Mouse (Mus musculus): Measurements from ENCODE around the gene Echdc1. TPM values are rescaled to one million over a fixed set of nuclear protein-coding genes. Genes with fewer than 3 reads are reported as not detected.

Echdc1 gene
- total and polyA plus RNA-seq, 3 experiments: 19.3 to 60.5 (median 39.0) TPM

- Histone ChIP-seq H3K4me3 (replicated peaks in 1 of 3; ENCODE audit: low read depth in 2 of 3, low read length in 2 of 3, poor library complexity in 1 of 3) (no peak overlapping the region), H3K4me1 (ENCODE audit: control insufficient read depth in 1 of 2, insufficient read depth in 2 of 2) (no peaks in the 10 kb centered on the region), H3K27ac (ENCODE audit: insufficient read depth, low read depth) (no peak overlapping the region), H3K9ac (ENCODE audit: insufficient read depth, low read depth) (no peak overlapping the region), H3K4me2 (ENCODE audit: insufficient read depth, low read depth, poor library complexity, severe bottlenecking) (no peak overlapping the region), H3K27me3 (replicated peaks) (no peaks in the 10 kb centered on the region), H3K36me3 (replicated peaks in 1 of 2; ENCODE audit: control insufficient read depth in 1 of 2, insufficient read depth in 1 of 2, low read length in 1 of 2) (peaks cover 3 to 19% of the 10 kb centered on the region in 2 experiments), H3K9me3 (replicated peaks; ENCODE audit: low read length) (no peaks in the 10 kb centered on the region), H3K79me2 (replicated peaks; ENCODE audit: control insufficient read depth, extremely low read depth, insufficient read depth, poor library complexity, severe bottlenecking) (no peaks in the 10 kb centered on the region)
- TF ChIP-seq EP300 (IDR thresholded peaks at IDR 0.05; ENCODE audit: low read length) (no peak), BHLHE40 (IDR thresholded peaks at IDR 0.05; ENCODE audit: low read depth, low read length) (no peak), MYC (IDR thresholded peaks at IDR 0.05; ENCODE audit: low read depth, low read length) (no peak), SMC3 (IDR thresholded peaks at IDR 0.05; ENCODE audit: low read depth, low read length) (no peak), POLR2AphosphoS2 (IDR thresholded peaks at IDR 0.05; ENCODE audit: low read depth, low read length) (no peak), MAX (IDR thresholded peaks at IDR 0.05; ENCODE audit: low read length) (no peak), JUND (conservative IDR thresholded peaks at IDR 0.05; ENCODE audit: low read depth, low read length) (no peak), NRF1 (IDR thresholded peaks at IDR 0.05; ENCODE audit: low read depth, low read length) (no peak), USF1 (IDR thresholded peaks at IDR 0.05; ENCODE audit: low read depth, low read length) (no peak), MAFK (IDR thresholded peaks at IDR 0.05; ENCODE audit: insufficient replicate concordance, low read length) (no peak), POLR2A (IDR thresholded peaks at IDR 0.05; ENCODE audit: low read depth, low read length) (no peak), HCFC1 (IDR thresholded peaks at IDR 0.05; ENCODE audit: low read depth, low read length) (no peak), JUN (IDR thresholded peaks at IDR 0.05; ENCODE audit: insufficient read depth, low read depth, low read length) (no peak), NELFE (IDR thresholded peaks at IDR 0.05; ENCODE audit: low read depth, low read length) (no peak), SIN3A (IDR thresholded peaks at IDR 0.05; ENCODE audit: low read length) (no peak), ZKSCAN1 (IDR thresholded peaks at IDR 0.05; ENCODE audit: borderline replicate concordance, low read depth, low read length) (no peak), USF2 (conservative IDR thresholded peaks at IDR 0.05; ENCODE audit: low read depth, low read length) (no peak)
- in situ Hi-C loops (cut with MboI; ENCODE audit: low pct_ligation_motif_present, low pct_unique_long_range_greater_than_20kb, low sequenced_read_pairs) (no loop called here), dilution Hi-C loops (cut with MboI; ENCODE audit: extremely low pct_ligation_motif_present, extremely low pct_unique_long_range_greater_than_20kb, low sequenced_read_pairs) (no loop called here)
- no peak for DNase-seq (ENCODE audit: extremely low read depth)
Measured at GRCm38 (mm10) chr10:29302230-29302629, 10.7 kb upstream of the Echdc1 start.

GRCm38 (mm10) chr10:29311480-29312219 is 1.3 kb upstream of the Echdc1 start:
- Histone ChIP-seq H3K27ac (ENCODE audit: insufficient read depth, low read depth) (no peak overlapping the region), H3K9ac (ENCODE audit: insufficient read depth, low read depth) (peak overlapping the region; percentile 90; the same call in 1 of the 2 replicates), H3K4me2 (ENCODE audit: insufficient read depth, low read depth, poor library complexity, severe bottlenecking) (peak overlapping the region; percentile 32), H3K4me1 (ENCODE audit: control insufficient read depth in 1 of 2, insufficient read depth in 2 of 2) (peaks cover 0 to 26% of the 10 kb centered on the region in 2 experiments; a peak in 2 of 4 replicates), H3K36me3 (replicated peaks in 1 of 2; ENCODE audit: control insufficient read depth in 1 of 2, insufficient read depth in 1 of 2, low read length in 1 of 2) (peaks cover 0 to 3% of the 10 kb centered on the region in 2 experiments), H3K4me3 (replicated peaks in 1 of 3; ENCODE audit: low read depth in 2 of 3, low read length in 2 of 3, poor library complexity in 1 of 3) (peak overlapping the region in 2 of 3 experiments; percentile 71 to 80), H3K79me2 (replicated peaks; ENCODE audit: control insufficient read depth, extremely low read depth, insufficient read depth, poor library complexity, severe bottlenecking) (peaks cover 5% of the 10 kb centered on the region), H3K27me3 (replicated peaks) (no peaks in the 10 kb centered on the region), H3K9me3 (replicated peaks; ENCODE audit: low read length) (no peaks in the 10 kb centered on the region)
- TF ChIP-seq EP300 (IDR thresholded peaks at IDR 0.05; ENCODE audit: low read length) (no peak), RCOR1 (conservative IDR thresholded peaks at IDR 0.05; ENCODE audit: low read depth, low read length) (no peak), CHD1 (IDR thresholded peaks at IDR 0.05; ENCODE audit: low read depth, low read length) (no peak), TCF12 (IDR thresholded peaks at IDR 0.05; ENCODE audit: low read depth, low read length) (no peak), ZNF384 (IDR thresholded peaks at IDR 0.05; ENCODE audit: low read depth, low read length) (no peak), KAT2A (IDR thresholded peaks at IDR 0.05; ENCODE audit: insufficient replicate concordance, low read length) (no peak), MAZ (IDR thresholded peaks at IDR 0.05; ENCODE audit: low read depth, low read length) (no peak), JUN (IDR thresholded peaks at IDR 0.05; ENCODE audit: insufficient read depth, low read depth, low read length) (no peak), MYC (IDR thresholded peaks at IDR 0.05; ENCODE audit: low read depth, low read length) (no peak), TBP (conservative IDR thresholded peaks at IDR 0.05; ENCODE audit: low read depth, low read length) (no peak), ZMIZ1 (IDR thresholded peaks at IDR 0.05; ENCODE audit: low read depth, low read length) (no peak), MAX (IDR thresholded peaks at IDR 0.05; ENCODE audit: low read length) (no peak)
- no peak for DNase-seq (ENCODE audit: extremely low read depth)
- dilution Hi-C loops (cut with MboI; ENCODE audit: extremely low pct_ligation_motif_present, extremely low pct_unique_long_range_greater_than_20kb, low sequenced_read_pairs) (no loop called here), in situ Hi-C loops (cut with MboI; ENCODE audit: low pct_ligation_motif_present, low pct_unique_long_range_greater_than_20kb, low sequenced_read_pairs) (no loop called here)

Data from CH12.LX (cell line).